Mouse (Mus musculus): Measurements from ENCODE around the gene Gucy1a1. TPM values are rescaled to one million over a fixed set of nuclear protein-coding genes. Genes with fewer than 3 reads are reported as not detected.

Gene Gucy1a1
- total RNA-seq, 2 experiments from 2014 or later, result 77.6 to 78.0 TPM

- DNase-seq (ENCODE audit: low spot score in 2 of 2), result peak in 1 of 2 experiments; percentile 20
- intact Hi-C loops (cut with DNase I), result no loop called here
Measured at GRCm38 (mm10) chr3:82104229-82104628, 41.4 kb downstream of the Gucy1a1 start.

GRCm38 (mm10) chr3:82099127-82099526 lies 46.5 kb downstream of the Gucy1a1 start:
- no peak for DNase-seq (ENCODE audit: low spot score in 2 of 2)
- intact Hi-C loops (cut with DNase I), result no loop called here

GRCm38 (mm10) chr3:82096801-82097200 lies 48.8 kb downstream of the Gucy1a1 start:
- intact Hi-C loops (cut with DNase I), result no loop called here

GRCm38 (mm10) chr3:82074201-82074851 lies 71.3 kb downstream of the Gucy1a1 start, which contains the start of gene Gucy1b1:
Gene Gucy1b1, minus strand, starts transcription at chr3:82074689.
- intact Hi-C loops (cut with DNase I), result loop anchor here (5.0 kb wide), 1 partner anchor 68 kb away; no protein-coding TSS in a partner anchor
- DNase-seq (ENCODE audit: low spot score in 2 of 2), result peak; percentile 89 to 95

More at GRCm38 (mm10) chr3:82096801-82097200, 48.8 kb downstream of the Gucy1a1 start:
- no peak for DNase-seq (ENCODE audit: low spot score in 2 of 2)

GRCm38 (mm10) chr3:82073741-82074181 lies 71.8 kb downstream of the Gucy1a1 start:
- DNase-seq (ENCODE audit: low spot score in 2 of 2), result peak; percentile 77 to 78
- intact Hi-C loops (cut with DNase I), result loop anchor here (5.0 kb wide), 1 partner anchor 69 kb away; no protein-coding TSS in a partner anchor

- no peak for DNase-seq (ENCODE audit: low spot score in 2 of 2)
- intact Hi-C loops (cut with DNase I), result no loop called here
Measured at GRCm38 (mm10) chr3:82067830-82068229, 77.8 kb downstream of the Gucy1a1 start.

- intact Hi-C loops (cut with DNase I), result no loop called here
- peak in 1 of 2 experiments; percentile 6 for DNase-seq (ENCODE audit: low spot score in 2 of 2)
Measured at GRCm38 (mm10) chr3:82061402-82062180, 84.0 kb downstream of the Gucy1a1 start.

- no peak for DNase-seq (ENCODE audit: low spot score in 2 of 2)
- intact Hi-C loops (cut with DNase I), result no loop called here
Measured at GRCm38 (mm10) chr3:82057201-82057600, 88.4 kb downstream of the Gucy1a1 start.

GRCm38 (mm10) chr3:82054283-82054974 lies 91.2 kb downstream of the Gucy1a1 start:
- DNase-seq (ENCODE audit: low spot score in 2 of 2), result no peak
- intact Hi-C loops (cut with DNase I), result no loop called here

- no peak for DNase-seq (ENCODE audit: low spot score in 2 of 2)
- intact Hi-C loops (cut with DNase I), result no loop called here
Measured at GRCm38 (mm10) chr3:82052029-82052428, 93.6 kb downstream of the Gucy1a1 start.

GRCm38 (mm10) chr3:82051468-82051867 lies 94.1 kb downstream of the Gucy1a1 start:
- intact Hi-C loops (cut with DNase I), result no loop called here

GRCm38 (mm10) chr3:82048681-82049080 lies 96.9 kb downstream of the Gucy1a1 start:
- DNase-seq (ENCODE audit: low spot score in 2 of 2), result no peak
- intact Hi-C loops (cut with DNase I), result loop anchor here (5.0 kb wide), 1 partner anchor 304 kb away; no protein-coding TSS in a partner anchor

More at GRCm38 (mm10) chr3:82051468-82051867, 94.1 kb downstream of the Gucy1a1 start:
- DNase-seq (ENCODE audit: low spot score in 2 of 2), result peak in 1 of 2 experiments; percentile 45

GRCm38 (mm10) chr3:82048078-82048477 lies 97.5 kb downstream of the Gucy1a1 start:
- no peak for DNase-seq (ENCODE audit: low spot score in 2 of 2)
- intact Hi-C loops (cut with DNase I), result loop anchor here (5.0 kb wide), 1 partner anchor 304 kb away; no protein-coding TSS in a partner anchor

- intact Hi-C loops (cut with DNase I), result loop anchor here (2.0 to 5.0 kb wide), 2 partner anchors 286 to 305 kb away; no protein-coding TSS in a partner anchor
- peak; percentile 52 to 64 for DNase-seq (ENCODE audit: low spot score in 2 of 2)
Measured at GRCm38 (mm10) chr3:82047100-82047753, 98.4 kb downstream of the Gucy1a1 start.

- intact Hi-C loops (cut with DNase I), result loop anchor here (2.0 to 5.0 kb wide), 2 partner anchors 287 to 306 kb away; no protein-coding TSS in a partner anchor
- DNase-seq (ENCODE audit: low spot score in 2 of 2), result peak; percentile 36 to 47
Measured at GRCm38 (mm10) chr3:82046087-82046486, 99.5 kb downstream of the Gucy1a1 start.

GRCm38 (mm10) chr3:82044902-82045301 lies 100.7 kb downstream of the Gucy1a1 start:
- no peak for DNase-seq (ENCODE audit: low spot score in 2 of 2)
- intact Hi-C loops (cut with DNase I), result loop anchor here (5.0 kb wide), 1 partner anchor 307 kb away; no protein-coding TSS in a partner anchor

GRCm38 (mm10) chr3:82043676-82044075 lies 101.9 kb downstream of the Gucy1a1 start:
- no peak for DNase-seq (ENCODE audit: low spot score in 2 of 2)
- intact Hi-C loops (cut with DNase I), result no loop called here

Measured in left cerebral cortex, postnatal 14 days (tissue).